Mouse (Mus musculus): ENCODE data around the gene Galm. TPM values are rescaled to one million over a fixed set of nuclear protein-coding genes. Genes with fewer than 3 reads are reported as not detected.

Galm gene
- total RNA-seq (2017) = 10.9 and 12.1 TPM in 2 replicates

GRCm38 (mm10) chr17:80127331-80128251 is at the start of gene Galm:
TSS of gene Galm (plus strand) at chr17:80127471.
- peak; percentile 68 to 71 for ATAC-seq (replicated peaks in 1 of 2; ENCODE audit: insufficient read depth in 1 of 2, low FRiP score in 2 of 2, low TSS enrichment in 1 of 2, low read depth in 1 of 2, poor library complexity in 2 of 2, severe bottlenecking in 2 of 2)

- no peak for ATAC-seq (replicated peaks in 1 of 2; ENCODE audit: insufficient read depth in 1 of 2, low FRiP score in 2 of 2, low TSS enrichment in 1 of 2, low read depth in 1 of 2, poor library complexity in 2 of 2, severe bottlenecking in 2 of 2)
Measured at GRCm38 (mm10) chr17:80078726-80079125, 48.5 kb upstream of the Galm start.

GRCm38 (mm10) chr17:80083223-80083622 is 44.0 kb upstream of the Galm start:
- ATAC-seq (replicated peaks in 1 of 2; ENCODE audit: insufficient read depth in 1 of 2, low FRiP score in 2 of 2, low TSS enrichment in 1 of 2, low read depth in 1 of 2, poor library complexity in 2 of 2, severe bottlenecking in 2 of 2) = peak in 1 of 2 experiments; percentile 45; a peak in 1 of 4 replicates

GRCm38 (mm10) chr17:80084424-80084823 is 42.8 kb upstream of the Galm start:
- no peak for ATAC-seq (replicated peaks in 1 of 2; ENCODE audit: insufficient read depth in 1 of 2, low FRiP score in 2 of 2, low TSS enrichment in 1 of 2, low read depth in 1 of 2, poor library complexity in 2 of 2, severe bottlenecking in 2 of 2)

GRCm38 (mm10) chr17:80086591-80086990 is 40.7 kb upstream of the Galm start:
- no peak for ATAC-seq (replicated peaks in 1 of 2; ENCODE audit: insufficient read depth in 1 of 2, low FRiP score in 2 of 2, low TSS enrichment in 1 of 2, low read depth in 1 of 2, poor library complexity in 2 of 2, severe bottlenecking in 2 of 2)

- ATAC-seq (replicated peaks in 1 of 2; ENCODE audit: insufficient read depth in 1 of 2, low FRiP score in 2 of 2, low TSS enrichment in 1 of 2, low read depth in 1 of 2, poor library complexity in 2 of 2, severe bottlenecking in 2 of 2) = no peak
Measured at GRCm38 (mm10) chr17:80088168-80088567, 39.1 kb upstream of the Galm start.

GRCm38 (mm10) chr17:80090551-80090950 is 36.7 kb upstream of the Galm start:
- no peak for ATAC-seq (replicated peaks in 1 of 2; ENCODE audit: insufficient read depth in 1 of 2, low FRiP score in 2 of 2, low TSS enrichment in 1 of 2, low read depth in 1 of 2, poor library complexity in 2 of 2, severe bottlenecking in 2 of 2)

- ATAC-seq (replicated peaks in 1 of 2; ENCODE audit: insufficient read depth in 1 of 2, low FRiP score in 2 of 2, low TSS enrichment in 1 of 2, low read depth in 1 of 2, poor library complexity in 2 of 2, severe bottlenecking in 2 of 2) = peak in 1 of 2 experiments; percentile 30; a peak in 1 of 4 replicates
Measured at GRCm38 (mm10) chr17:80091879-80092549, 35.3 kb upstream of the Galm start.

GRCm38 (mm10) chr17:80095254-80095899 is 31.9 kb upstream of the Galm start:
- no peak for ATAC-seq (replicated peaks in 1 of 2; ENCODE audit: insufficient read depth in 1 of 2, low FRiP score in 2 of 2, low TSS enrichment in 1 of 2, low read depth in 1 of 2, poor library complexity in 2 of 2, severe bottlenecking in 2 of 2)

- ATAC-seq (replicated peaks in 1 of 2; ENCODE audit: insufficient read depth in 1 of 2, low FRiP score in 2 of 2, low TSS enrichment in 1 of 2, low read depth in 1 of 2, poor library complexity in 2 of 2, severe bottlenecking in 2 of 2) = peak; percentile 75 to 88
Measured at GRCm38 (mm10) chr17:80096043-80096719, 31.1 kb upstream of the Galm start.

GRCm38 (mm10) chr17:80096720-80097114 is 30.6 kb upstream of the Galm start:
- ATAC-seq (replicated peaks in 1 of 2; ENCODE audit: insufficient read depth in 1 of 2, low FRiP score in 2 of 2, low TSS enrichment in 1 of 2, low read depth in 1 of 2, poor library complexity in 2 of 2, severe bottlenecking in 2 of 2) = no peak

GRCm38 (mm10) chr17:80097221-80097620 is 30.1 kb upstream of the Galm start:
- no peak for ATAC-seq (replicated peaks in 1 of 2; ENCODE audit: insufficient read depth in 1 of 2, low FRiP score in 2 of 2, low TSS enrichment in 1 of 2, low read depth in 1 of 2, poor library complexity in 2 of 2, severe bottlenecking in 2 of 2)

- no peak for ATAC-seq (replicated peaks in 1 of 2; ENCODE audit: insufficient read depth in 1 of 2, low FRiP score in 2 of 2, low TSS enrichment in 1 of 2, low read depth in 1 of 2, poor library complexity in 2 of 2, severe bottlenecking in 2 of 2)
Measured at GRCm38 (mm10) chr17:80099823-80100222, 27.4 kb upstream of the Galm start.

- no peak for ATAC-seq (replicated peaks in 1 of 2; ENCODE audit: insufficient read depth in 1 of 2, low FRiP score in 2 of 2, low TSS enrichment in 1 of 2, low read depth in 1 of 2, poor library complexity in 2 of 2, severe bottlenecking in 2 of 2)
Measured at GRCm38 (mm10) chr17:80105348-80105978, 21.8 kb upstream of the Galm start.

GRCm38 (mm10) chr17:80112665-80113305 is 14.5 kb upstream of the Galm start:
- peak; percentile 53 to 64; a peak in 3 of 4 replicates for ATAC-seq (replicated peaks in 1 of 2; ENCODE audit: insufficient read depth in 1 of 2, low FRiP score in 2 of 2, low TSS enrichment in 1 of 2, low read depth in 1 of 2, poor library complexity in 2 of 2, severe bottlenecking in 2 of 2)

- ATAC-seq (replicated peaks in 1 of 2; ENCODE audit: insufficient read depth in 1 of 2, low FRiP score in 2 of 2, low TSS enrichment in 1 of 2, low read depth in 1 of 2, poor library complexity in 2 of 2, severe bottlenecking in 2 of 2) = no peak; a peak in 1 of 4 replicates
Measured at GRCm38 (mm10) chr17:80113468-80113867, 13.8 kb upstream of the Galm start.

Data from hematopoietic stem cell, adult 5-6 weeks (primary cell).